Mouse (Mus musculus): ENCODE data around the gene Gm10217. TPM values are rescaled to one million over a fixed set of nuclear protein-coding genes. Genes with fewer than 3 reads are reported as not detected.

The Gm10217 gene
- polyA plus RNA-seq, 1 experiment: not detected

GRCm38 (mm10) chr8:9899199-9899598, 35.1 kb downstream of the Gm10217 start:
- Histone ChIP-seq H3K4me1 (ENCODE audit: control insufficient read depth, insufficient read depth, low read length) (no peaks in the 10 kb centered on the region), H3K27ac (ENCODE audit: insufficient read depth, low read length) (no peak overlapping the region), H3K4me3 (ENCODE audit: insufficient read depth, low read length) (no peak overlapping the region)
- TF ChIP-seq CTCF (IDR thresholded peaks at IDR 0.05; ENCODE audit: borderline replicate concordance, insufficient read depth, low read length): no peak
- no peak for TF ChIP-seq POLR2A (IDR thresholded peaks at IDR 0.05; ENCODE audit: low read depth, low read length)

GRCm38 (mm10) chr8:9899673-9900072, 35.6 kb downstream of the Gm10217 start:
- no peak overlapping the region for H3K27ac ChIP-seq (ENCODE audit: insufficient read depth, low read length)
- H3K4me3 ChIP-seq (ENCODE audit: insufficient read depth, low read length): no peak overlapping the region
- TF ChIP-seq POLR2A (IDR thresholded peaks at IDR 0.05; ENCODE audit: low read depth, low read length) (no peak), CTCF (IDR thresholded peaks at IDR 0.05; ENCODE audit: borderline replicate concordance, insufficient read depth, low read length) (no peak)
- H3K4me1 ChIP-seq (ENCODE audit: control insufficient read depth, insufficient read depth, low read length): no peaks in the 10 kb centered on the region

Other genes with a start within 250 kb of the Gm10217 start
- gene Fam155a, start 93.1 kb upstream of the Gm10217 start, polyA plus RNA-seq (2011; ENCODE audit: insufficient read length, low read depth, missing spikeins): 0.19 TPM in 1 of 2 replicates, not detected in the other
- gene Lig4, start 113.4 kb downstream of the Gm10217 start, polyA plus RNA-seq (2011; ENCODE audit: insufficient read length, low read depth, missing spikeins): 8.0 and 10.5 TPM in 2 replicates
- 19.3 and 22.8 TPM in 2 replicates for gene Abhd13, start 113.5 kb downstream of the Gm10217 start, polyA plus RNA-seq (2011; ENCODE audit: insufficient read length, low read depth, missing spikeins)
- gene Tnfsf13b, start 142.2 kb downstream of the Gm10217 start, polyA plus RNA-seq (2011; ENCODE audit: insufficient read length, low read depth, missing spikeins): 0.32 TPM in 1 of 2 replicates, not detected in the other

Measured in embryonic fibroblast, embryonic 13.5 days (primary cell).